Comparison of ENCODE assay signal across 9 mouse cellular contexts in genomic region chr19:44907851-44908690, GRCm38 (mm10). TPM values are rescaled to one million over a fixed set of nuclear protein-coding genes. Genes with fewer than 3 reads are reported as not detected.
A peak's percentile ranks its signal among the peaks of the same experiment; 100 is the strongest.
DNase-seq lines count a peak whose midpoint lies in the region; ATAC-seq and TF ChIP-seq lines count a peak whose summit lies in the region.
"Had no signal": no experiment of that assay in that cellular context is flagged by ENCODE, and none has a peak within 500 bp of the region (broad histone marks: within the 10 kb centered on the region; RNA-seq: fewer than 3 reads in every experiment).

No protein-coding gene starts in this region.

- H3K4me1 ChIP-seq in hindbrain, embryonic 13.5 days (replicated peaks) = peaks cover 10% of the 10 kb centered on the region; the same call in 1 of the 2 replicates
- peaks cover 10% of the 10 kb centered on the region; the same call in 1 of the 2 replicates for H3K4me1 ChIP-seq in hindbrain, embryonic 14.5 days (replicated peaks; ENCODE audit: control insufficient read depth, insufficient read depth, low read length)
- peaks cover 10% of the 10 kb centered on the region; the same call in 1 of the 2 replicates for H3K4me1 ChIP-seq in forebrain, postnatal 0 days (ENCODE audit: insufficient read depth)
- H3K4me1 ChIP-seq in intestine, embryonic 14.5 days (replicated peaks; ENCODE audit: control insufficient read depth, insufficient read depth, low read length) = peaks cover 49% of the 10 kb centered on the region
- peaks cover 12% of the 10 kb centered on the region for H3K4me1 ChIP-seq in neural tube, embryonic 15.5 days
- H3K4me1 ChIP-seq: megakaryocyte, embryonic 14.5 days had no signal

- DNase-seq in hindbrain, embryonic 14.5 days (ENCODE audit: low spot score) = no peak
- peak; percentile 64 for DNase-seq in Muller cell, postnatal 12 days (ENCODE audit: inconsistent ontology term)
- peak; percentile 74 for DNase-seq in forebrain, postnatal 0 days
- peak; percentile 76 for DNase-seq in intestine, embryonic 14.5 days (ENCODE audit: low spot score)
- no peak for DNase-seq in B cell, adult 2 months
- DNase-seq in thymus, postnatal 25 days = no peak

- peaks cover 20% of the 10 kb centered on the region for H3K27me3 ChIP-seq in hindbrain, embryonic 13.5 days
- H3K27me3 ChIP-seq in hindbrain, embryonic 14.5 days (ENCODE audit: control insufficient read depth, insufficient read depth, low read length) = no peaks in the 10 kb centered on the region
- H3K27me3 ChIP-seq in forebrain, postnatal 0 days (ENCODE audit: insufficient read depth, low read length) = no peaks in the 10 kb centered on the region
- H3K27me3 ChIP-seq in intestine, embryonic 14.5 days (replicated peaks; ENCODE audit: control insufficient read depth, insufficient read depth, low read length) = no peaks in the 10 kb centered on the region
- H3K27me3 ChIP-seq in neural tube, embryonic 15.5 days (replicated peaks) = no peaks in the 10 kb centered on the region

- peak; percentile 46 for TF ChIP-seq CTCF in forebrain, postnatal 0 days (IDR thresholded peaks at IDR 0.05; ENCODE audit: low read depth)

- H3K4me3 ChIP-seq in hindbrain, embryonic 13.5 days = no peak overlapping the region
- no peak overlapping the region for H3K4me3 ChIP-seq in hindbrain, embryonic 14.5 days (replicated peaks; ENCODE audit: low read length)
- no peak overlapping the region for H3K4me3 ChIP-seq in forebrain, postnatal 0 days (ENCODE audit: low read depth, low read length)
- no peak overlapping the region for H3K4me3 ChIP-seq in intestine, embryonic 14.5 days (ENCODE audit: low read depth, low read length)
- H3K4me3 ChIP-seq in neural tube, embryonic 15.5 days (replicated peaks) = no peak overlapping the region
- H3K4me3 ChIP-seq: megakaryocyte, embryonic 14.5 days had no signal

- H3K9me3 ChIP-seq in hindbrain, embryonic 13.5 days = no peaks in the 10 kb centered on the region
- H3K9me3 ChIP-seq in hindbrain, embryonic 14.5 days (ENCODE audit: control insufficient read depth, low read length) = no peaks in the 10 kb centered on the region
- H3K9me3 ChIP-seq in forebrain, postnatal 0 days (ENCODE audit: low read length) = no peaks in the 10 kb centered on the region
- no peaks in the 10 kb centered on the region for H3K9me3 ChIP-seq in intestine, embryonic 14.5 days (ENCODE audit: control insufficient read depth, low read length)
- no peaks in the 10 kb centered on the region for H3K9me3 ChIP-seq in neural tube, embryonic 15.5 days (replicated peaks)
- H3K9me3 ChIP-seq: megakaryocyte, embryonic 14.5 days had no signal

- WGBS in hindbrain, embryonic 13.5 days = 43% methylated on average over 15 of the region's 15 CpGs
- WGBS in hindbrain, embryonic 14.5 days = 45% methylated on average over 15 of the region's 15 CpGs
- WGBS in forebrain, postnatal 0 days = 36% methylated on average over 15 of the region's 15 CpGs
- WGBS in intestine, embryonic 14.5 days = 25% methylated on average over 15 of the region's 15 CpGs
- WGBS in neural tube, embryonic 15.5 days = 49% methylated on average over 15 of the region's 15 CpGs

- no peaks in the 10 kb centered on the region for H3K36me3 ChIP-seq in hindbrain, embryonic 13.5 days
- H3K36me3 ChIP-seq in hindbrain, embryonic 14.5 days (replicated peaks; ENCODE audit: control insufficient read depth, insufficient read depth) = no peaks in the 10 kb centered on the region
- no peaks in the 10 kb centered on the region for H3K36me3 ChIP-seq in forebrain, postnatal 0 days (ENCODE audit: insufficient read depth)
- H3K36me3 ChIP-seq in intestine, embryonic 14.5 days (ENCODE audit: control insufficient read depth, insufficient read depth, low read length) = no peaks in the 10 kb centered on the region
- H3K36me3 ChIP-seq in neural tube, embryonic 15.5 days = no peaks in the 10 kb centered on the region

- H3K4me2 ChIP-seq in hindbrain, embryonic 13.5 days = no peak overlapping the region
- H3K4me2 ChIP-seq in hindbrain, embryonic 14.5 days (replicated peaks) = no peak overlapping the region
- H3K4me2 ChIP-seq in forebrain, postnatal 0 days (ENCODE audit: low read depth) = no peak overlapping the region
- H3K4me2 ChIP-seq in intestine, embryonic 14.5 days (ENCODE audit: low read length) = no peak overlapping the region
- no peak overlapping the region for H3K4me2 ChIP-seq in neural tube, embryonic 15.5 days

- no peak overlapping the region for H3K9ac ChIP-seq in hindbrain, embryonic 13.5 days
- no peak overlapping the region for H3K9ac ChIP-seq in hindbrain, embryonic 14.5 days
- H3K9ac ChIP-seq in forebrain, postnatal 0 days = no peak overlapping the region
- no peak overlapping the region for H3K9ac ChIP-seq in intestine, embryonic 14.5 days (ENCODE audit: low read length)
- H3K9ac ChIP-seq in neural tube, embryonic 15.5 days (replicated peaks) = no peak overlapping the region

- peak; percentile 43; the same call in 1 of the 2 replicates for ATAC-seq in hindbrain, embryonic 13.5 days (ENCODE audit: low FRiP score)
- no peak; the same call in 1 of the 2 replicates for ATAC-seq in hindbrain, embryonic 14.5 days (ENCODE audit: low FRiP score)
- ATAC-seq in forebrain, postnatal 0 days = peak; percentile 88
- ATAC-seq in intestine, embryonic 14.5 days (replicated peaks; ENCODE audit: low FRiP score, low TSS enrichment, low read depth) = peak; percentile 82
- peak; percentile 38; the same call in 1 of the 2 replicates for ATAC-seq in neural tube, embryonic 15.5 days (ENCODE audit: low FRiP score)

- no peak overlapping the region for H3K27ac ChIP-seq in hindbrain, embryonic 13.5 days
- no peak overlapping the region for H3K27ac ChIP-seq in hindbrain, embryonic 14.5 days
- H3K27ac ChIP-seq in forebrain, postnatal 0 days (ENCODE audit: low read depth, low read length) = no peak overlapping the region
- peak overlapping the region; percentile 89 for H3K27ac ChIP-seq in intestine, embryonic 14.5 days (ENCODE audit: low read depth)
- H3K27ac ChIP-seq in neural tube, embryonic 15.5 days (replicated peaks) = 0 out of 2 replicates have a peak overlapping the region, but pooled peaks have one; percentile 37

RNA-seq across cellular contexts. Expression of gene Slf2, which starts 22.9 kb away (rescaled TPM):
- 29.8 and 30.5 TPM in 2 replicates for polyA plus RNA-seq in hindbrain, embryonic 13.5 days (2015; fragmentation: Nextera tagmentation; extraction: Ambion mirVana)
- polyA plus RNA-seq in hindbrain, embryonic 14.5 days (2014; fragmentation: Nextera tagmentation; extraction: Ambion mirVana) = 33.1 and 34.8 TPM in 2 replicates
- total RNA-seq in forebrain, postnatal 0 days (2014; rRNA removed) = 42.7 and 50.0 TPM in 2 replicates
- polyA plus RNA-seq in forebrain, postnatal 0 days (2015; fragmentation: Nextera tagmentation; extraction: Ambion mirVana) = 11.1 and 16.1 TPM in 2 replicates
- 54.1 and 60.8 TPM in 2 replicates for polyA plus RNA-seq in intestine, embryonic 14.5 days (2014; fragmentation: Nextera tagmentation; extraction: Ambion mirVana)
- polyA plus RNA-seq in neural tube, embryonic 15.5 days (2015; fragmentation: Nextera tagmentation; extraction: Ambion mirVana) = 28.4 and 28.7 TPM in 2 replicates

Comparison
In these comparisons a context has a peak if more than half of its experiments do, and no peak if none do; other contexts are left out.
1. H3K27ac ChIP-seq: peak in intestine, embryonic 14.5 days (single experiment) and neural tube, embryonic 15.5 days (single experiment); none in hindbrain, embryonic 13.5 days (single experiment), hindbrain, embryonic 14.5 days (single experiment) and forebrain, postnatal 0 days (single experiment).
2. DNase-seq: peak in Muller cell, postnatal 12 days (single experiment), forebrain, postnatal 0 days (single experiment) and intestine, embryonic 14.5 days (single experiment); none in hindbrain, embryonic 14.5 days (single experiment), B cell, adult 2 months (0 of 2) and thymus, postnatal 25 days (single experiment).